Mouse (Mus musculus) limb, embryonic 14.5 days (tissue): Measurements from ENCODE around the gene Tax1bp1. TPM values are rescaled to one million over a fixed set of nuclear protein-coding genes. Genes with fewer than 3 reads are reported as not detected.

ENCODE experiments used
- ATAC-seq: fragments of 200-750 bp; cut with Nextera tagmentation; 2 replicates; pipeline ENCODE4 v1.8.0; 2017; ENCODE audit warnings: low read depth, moderate number of reproducible peaks, moderate TSS enrichment; ENCODE audit not compliant: low FRiP score
- DNase-seq: peaks from one replicate; pipeline ENCODE4 v3.0.0-alpha.2; 2015; ENCODE audit warnings: low spot score
- H3K27ac ChIP-seq: fragments of 300-500 bp; sonication (generic); replicated peaks from 2 replicates; pipeline ENCODE4 v1.5.1; 2014; ENCODE audit warnings: low read depth, mild to moderate bottlenecking, low read length, moderate library complexity, mixed read lengths
- H3K27me3 ChIP-seq: fragments of 300-500 bp; sonication (generic); 2 replicates; pipeline ENCODE4 v1.6.1; 2014; ENCODE audit warnings: low read length, mixed read lengths; ENCODE audit not compliant: control insufficient read depth, insufficient read depth
- H3K36me3 ChIP-seq: fragments of 300-500 bp; sonication (generic); 2 replicates; pipeline ENCODE4 v1.6.1; 2014; ENCODE audit warnings: mild to moderate bottlenecking, low read length, moderate library complexity, mixed read lengths; ENCODE audit not compliant: control insufficient read depth, insufficient read depth
- H3K4me1 ChIP-seq: fragments of 300-500 bp; sonication (generic); 2 replicates; pipeline ENCODE4 v1.6.1; 2014; ENCODE audit warnings: antibody characterized with exemption, low read length, mixed read lengths; ENCODE audit not compliant: control insufficient read depth, insufficient read depth
- H3K4me2 ChIP-seq: fragments of 300-500 bp; sonication (generic); replicated peaks from 2 replicates; pipeline ENCODE4 v1.6.1; 2014; ENCODE audit warnings: low read depth, mild to moderate bottlenecking, low read length, moderate library complexity; ENCODE audit not compliant: severe bottlenecking
- H3K4me3 ChIP-seq: fragments of 300-500 bp; sonication (generic); replicated peaks from 2 replicates; pipeline ENCODE4 v1.5.1; 2014; ENCODE audit warnings: low read length
- H3K9ac ChIP-seq: fragments of 300-500 bp; sonication (generic); 2 replicates; pipeline ENCODE4 v1.6.1; 2014; ENCODE audit warnings: mild to moderate bottlenecking, low read depth, low read length, moderate library complexity; ENCODE audit not compliant: severe bottlenecking
- H3K9me3 ChIP-seq: fragments of 300-500 bp; sonication (generic); 2 replicates; pipeline ENCODE4 v1.6.1; 2016; ENCODE audit warnings: low read length; ENCODE audit not compliant: control insufficient read depth
- POLR2A ChIP-seq: fragments of 200-500 bp; IDR thresholded peaks from 2 replicates; pipeline ENCODE4 v1.8.0; 2012; ENCODE audit warnings: inconsistent platforms, mild to moderate bottlenecking, moderate library complexity, borderline replicate concordance; ENCODE audit not compliant: insufficient read depth, insufficient read length; ENCODE audit errors: extremely low read depth
- WGBS: fragments of 180-500 bp; shearing (Covaris S2); extraction: QIAGEN DNeasy Blood & Tissue Kit; methylation state at CpG from one replicate; pipeline ENCODE4 v1.1.7; 2014; 5-methylcytosine and 5-hydroxymethylcytosine counted together
- polyA plus RNA-seq, 2 experiments: library from polyadenylated mRNA; depleted of rRNA in 1 of 2; stranded (reverse) in 1 of 2; unstranded in 1 of 2; fragments of >200 nt; fragmentation: Nextera tagmentation in 1 of 2; extraction: Ambion mirVana in 1 of 2; gene quantifications; 2 replicates each; pipeline versions ENCODE4 v1.2.1 to v1.2.3; 2012 to 2014

Gene Tax1bp1
- polyA plus RNA-seq, 2 experiments = 53.9 to 137 TPM

DNA sequence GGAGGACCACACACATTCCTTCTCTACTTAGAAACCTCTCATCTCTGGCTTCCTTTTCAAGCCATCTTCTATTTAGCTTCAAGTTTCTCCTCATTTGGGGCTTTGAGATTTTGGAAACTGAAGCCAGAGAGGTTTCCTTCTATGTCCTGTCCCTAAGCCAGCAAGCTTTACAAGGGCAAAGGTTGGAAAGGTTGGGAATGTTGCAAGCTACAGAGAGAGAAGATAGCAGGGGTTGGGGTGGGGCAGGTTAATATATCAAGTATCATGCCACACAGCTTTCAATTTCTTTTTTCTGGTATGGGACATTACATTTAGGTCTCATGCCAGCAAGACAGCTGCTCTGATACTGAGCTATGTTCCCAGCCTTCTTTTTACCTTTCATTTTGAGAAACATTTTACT, 8.2 kb upstream of the Tax1bp1 start:
- Histone ChIP-seq H3K4me1 (no peaks in the 10 kb centered on the region), H3K27ac (no peak overlapping the region), H3K27me3 (no peaks in the 10 kb centered on the region), H3K36me3 (no peaks in the 10 kb centered on the region), H3K4me3 (no peak overlapping the region), H3K4me2 (no peak overlapping the region), H3K9me3 (no peaks in the 10 kb centered on the region), H3K9ac (no peak overlapping the region)
- DNase-seq (no peak), ATAC-seq (no peak)
- TF ChIP-seq POLR2A = no peak

DNA sequence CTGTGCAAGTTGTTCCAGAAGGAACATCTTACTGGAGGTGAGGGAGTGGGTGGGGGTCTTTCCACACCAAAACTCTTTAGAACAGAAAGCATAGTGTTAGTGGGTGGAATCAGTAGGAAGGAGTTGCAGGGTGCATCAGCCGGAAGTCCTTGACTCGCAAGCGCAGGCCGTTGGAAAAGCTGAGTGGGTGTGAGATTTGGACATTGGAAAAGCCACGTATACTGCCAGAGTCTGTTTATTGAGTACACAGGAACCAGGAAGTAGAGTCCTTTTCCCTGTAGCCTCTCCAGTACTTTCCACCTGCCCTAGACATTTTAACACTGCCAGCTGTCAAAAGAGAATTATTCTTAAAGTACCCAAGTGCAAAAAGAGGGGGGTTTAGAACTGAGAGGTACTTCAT, 5.7 kb upstream of the Tax1bp1 start:
- Histone ChIP-seq H3K4me2 (no peak overlapping the region), H3K27ac (no peak overlapping the region), H3K9me3 (no peaks in the 10 kb centered on the region), H3K9ac (no peak overlapping the region), H3K4me3 (no peak overlapping the region), H3K4me1 (no peaks in the 10 kb centered on the region), H3K36me3 (no peaks in the 10 kb centered on the region), H3K27me3 (no peaks in the 10 kb centered on the region)
- WGBS = 85% methylated on average over 5 of the region's 5 CpGs
- no peak for TF ChIP-seq POLR2A
- ATAC-seq (no peak), DNase-seq (no peak)

DNA sequence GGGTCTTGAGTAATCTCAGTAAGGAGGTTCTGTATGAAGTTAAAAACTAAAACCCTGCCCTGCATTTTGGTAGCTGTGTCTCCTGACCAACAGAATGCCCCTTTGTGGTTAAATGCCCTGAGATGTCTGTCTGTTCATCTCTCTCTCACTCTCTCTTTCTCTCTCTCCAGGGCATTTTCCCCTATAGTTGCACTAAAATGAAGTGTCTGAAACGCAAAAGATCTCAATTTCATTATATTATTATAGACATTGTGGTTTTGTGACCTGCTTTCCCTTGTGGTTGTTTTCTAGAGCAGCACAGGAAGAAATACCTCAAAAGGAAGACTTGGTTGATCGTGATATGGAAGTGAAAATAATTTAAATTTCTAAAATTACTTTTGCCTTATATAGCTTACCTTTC, 966 bp upstream of the Tax1bp1 start:
- H3K9me3 ChIP-seq = no peaks in the 10 kb centered on the region
- H3K4me3 ChIP-seq = no peak overlapping the region
- ATAC-seq (no peak), DNase-seq (no peak)
- H3K4me1 ChIP-seq = peaks cover 4% of the 10 kb centered on the region
- H3K9ac ChIP-seq = no peak overlapping the region
- no peak overlapping the region for H3K4me2 ChIP-seq
- H3K27me3 ChIP-seq = no peaks in the 10 kb centered on the region
- TF ChIP-seq POLR2A = no peak
- no peaks in the 10 kb centered on the region for H3K36me3 ChIP-seq
- no peak overlapping the region for H3K27ac ChIP-seq
- 81% methylated on average over 2 of the region's 2 CpGs for WGBS

DNA sequence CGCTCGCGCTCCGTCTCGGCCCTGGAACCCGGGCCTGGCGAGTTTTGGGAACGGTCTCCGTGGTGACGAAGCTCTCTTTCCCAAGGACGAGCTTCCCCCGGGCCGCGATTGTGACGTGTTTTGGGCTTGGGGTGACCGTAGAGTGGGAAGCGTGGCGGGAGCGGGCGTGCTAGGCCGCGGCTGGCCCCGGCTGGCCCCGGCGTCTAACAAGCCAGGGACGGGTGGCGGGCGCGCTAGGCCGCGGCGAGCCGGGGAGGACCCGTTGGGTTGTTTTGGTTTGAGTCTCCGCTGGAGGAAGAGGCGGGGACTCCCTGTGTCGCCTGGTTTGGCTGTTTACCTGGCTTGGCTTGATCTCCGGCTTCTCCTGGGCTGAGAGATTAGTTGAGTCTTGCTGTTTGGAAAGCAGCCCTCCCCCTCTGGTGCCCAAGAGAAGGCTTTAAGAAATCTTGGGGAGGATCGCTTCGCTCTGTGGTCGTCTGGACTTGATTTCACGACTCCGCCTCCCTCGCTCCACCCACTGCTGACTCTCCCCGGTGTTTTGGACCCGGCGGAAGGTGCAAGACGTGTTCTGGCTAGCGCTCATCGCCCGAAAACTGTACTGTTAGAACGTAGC, 474 bp downstream of the Tax1bp1 start:
- WGBS = under 1% methylated on average over 34 of the region's 52 CpGs
- DNase-seq (peak; percentile 64), ATAC-seq (peak; percentile 80)
- Histone ChIP-seq H3K9ac (peak overlapping the region; percentile 93), H3K4me2 (peak overlapping the region; percentile 64), H3K27me3 (no peaks in the 10 kb centered on the region), H3K4me3 (peak overlapping the region; percentile 100), H3K27ac (peak overlapping the region; percentile 93), H3K9me3 (no peaks in the 10 kb centered on the region), H3K36me3 (no peaks in the 10 kb centered on the region), H3K4me1 (peaks cover 4% of the 10 kb centered on the region)
- no peak for TF ChIP-seq POLR2A

DNA sequence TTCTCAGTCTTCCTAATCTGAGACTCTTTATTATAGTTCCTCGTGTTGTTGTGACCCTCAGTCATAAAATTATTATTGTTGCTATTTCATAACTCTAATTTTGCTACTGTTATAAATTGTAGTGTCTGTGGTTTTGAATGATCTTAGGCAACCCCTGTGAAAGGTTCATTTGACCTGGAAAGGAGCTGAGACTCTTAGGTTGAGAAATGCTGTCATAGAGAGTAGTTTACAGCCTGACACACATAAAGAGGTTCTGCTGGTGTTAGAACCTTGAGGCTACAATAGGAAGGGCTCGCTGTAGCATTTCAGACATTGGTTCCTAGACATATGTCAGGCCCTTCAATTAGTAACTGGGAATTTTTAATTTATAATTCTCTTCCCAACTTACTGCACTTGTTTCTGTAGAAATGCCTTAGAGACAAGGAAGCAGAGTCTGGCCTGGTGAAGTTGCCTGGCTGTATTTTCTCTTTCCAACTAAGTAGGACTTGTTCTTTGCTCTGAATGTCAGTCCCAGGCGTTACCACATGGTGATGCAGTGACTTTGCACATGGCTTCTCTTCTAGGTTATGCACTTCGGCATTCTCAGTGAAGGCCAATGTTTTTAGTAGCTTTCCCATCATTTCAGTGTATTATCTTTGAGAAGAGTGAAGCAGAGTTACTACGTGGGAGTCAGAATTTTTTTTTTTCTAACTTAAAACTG, 4.1 kb downstream of the Tax1bp1 start:
- peaks cover 4% of the 10 kb centered on the region; the same call in 1 of the 2 replicates for H3K36me3 ChIP-seq
- H3K27ac ChIP-seq = no peak overlapping the region
- H3K4me3 ChIP-seq = no peak overlapping the region
- H3K4me1 ChIP-seq = peaks cover 4% of the 10 kb centered on the region
- H3K9ac ChIP-seq = no peak overlapping the region
- H3K9me3 ChIP-seq = no peaks in the 10 kb centered on the region
- no peak for TF ChIP-seq POLR2A
- no peaks in the 10 kb centered on the region for H3K27me3 ChIP-seq
- DNase-seq (no peak), ATAC-seq (no peak)
- H3K4me2 ChIP-seq = no peak overlapping the region
- WGBS = 73% methylated on average over 5 of the region's 5 CpGs
